Mouse (Mus musculus): ENCODE results near the gene Trp53tg5. TPM values are rescaled to one million over a fixed set of nuclear protein-coding genes. Genes with fewer than 3 reads are reported as not detected.

Gene Trp53tg5
- polyA plus RNA-seq, 2 experiments from 2014 or later: 0.37 TPM; not detected in 1

GRCm38 (mm10) chr2:164429881-164430615 lies 43.5 kb downstream of the Trp53tg5 start:
- ATAC-seq: no peak

- no peak for ATAC-seq
These were observed 45.1 kb downstream of the Trp53tg5 start for GRCm38 (mm10) chr2:164428451-164428850.

GRCm38 (mm10) chr2:164426952-164427351 lies 46.6 kb downstream of the Trp53tg5 start:
- ATAC-seq: no peak

- no peak for ATAC-seq
These were observed 47.4 kb downstream of the Trp53tg5 start for GRCm38 (mm10) chr2:164426121-164426520.

GRCm38 (mm10) chr2:164425401-164425800 lies 48.1 kb downstream of the Trp53tg5 start:
- ATAC-seq: no peak

GRCm38 (mm10) chr2:164424406-164424805 lies 49.1 kb downstream of the Trp53tg5 start:
- ATAC-seq: no peak

- no peak for ATAC-seq
These were observed 50.1 kb downstream of the Trp53tg5 start for GRCm38 (mm10) chr2:164423464-164423863.

- no peak for ATAC-seq
These were observed 50.7 kb downstream of the Trp53tg5 start for GRCm38 (mm10) chr2:164422675-164423393.

GRCm38 (mm10) chr2:164421979-164422378 lies 51.5 kb downstream of the Trp53tg5 start:
- no peak for ATAC-seq

- no peak for ATAC-seq
These were observed 52.2 kb downstream of the Trp53tg5 start for GRCm38 (mm10) chr2:164421306-164421705.

Other genes starting within 250 kb of the Trp53tg5 start
- not detected for gene Svs2, start 235.3 kb downstream of the Trp53tg5 start, polyA plus RNA-seq (2017; shearing (Covaris generic))
- gene Svs3b, start 217.1 kb downstream of the Trp53tg5 start, polyA plus RNA-seq (2017; shearing (Covaris generic)): not detected
- gene Svs4, start 195.3 kb downstream of the Trp53tg5 start, polyA plus RNA-seq (2017; shearing (Covaris generic)): not detected
- not detected for gene Svs3a, start 184.5 kb downstream of the Trp53tg5 start, polyA plus RNA-seq (2017; shearing (Covaris generic))
- not detected for gene Svs6, start 157.0 kb downstream of the Trp53tg5 start, polyA plus RNA-seq (2017; shearing (Covaris generic))
- not detected for gene Svs5, start 141.0 kb downstream of the Trp53tg5 start, polyA plus RNA-seq (2017; shearing (Covaris generic))
- 1 to 10 TPM; 3.4 to 4.2 TPM for gene Slpi, start 84.6 kb downstream of the Trp53tg5 start, polyA plus RNA-seq (2017; shearing (Covaris generic))
- not detected for gene Rbpjl, start 70.6 kb downstream of the Trp53tg5 start, polyA plus RNA-seq (2017; shearing (Covaris generic))
- under 1 TPM in 1 of 2 experiments, not detected in 1; 0.32 TPM for gene Matn4, start 68.6 kb downstream of the Trp53tg5 start, polyA plus RNA-seq (2017; shearing (Covaris generic))
- gene Sdc4, start 29.8 kb downstream of the Trp53tg5 start, polyA plus RNA-seq (2017; shearing (Covaris generic)): 10 to 100 TPM; 13.8 to 23.7 TPM
- 10 to 100 TPM; 29.7 to 33.4 TPM for gene Sys1, start 16.8 kb downstream of the Trp53tg5 start, polyA plus RNA-seq (2017; shearing (Covaris generic))
- 1 to 10 TPM in 1 of 2 experiments, not detected in 1; 3.7 TPM for gene Gm20458, start 12.8 kb downstream of the Trp53tg5 start, polyA plus RNA-seq (2017; shearing (Covaris generic))
- gene Dbndd2, start 12.4 kb upstream of the Trp53tg5 start, polyA plus RNA-seq (2017; shearing (Covaris generic)): 1 to 10 TPM; 2.1 to 6.8 TPM
- gene Pigt, start 23.8 kb upstream of the Trp53tg5 start, polyA plus RNA-seq (2017; shearing (Covaris generic)): 10 to 100 TPM; 19.6 to 47.7 TPM
- gene Wfdc2, start 88.7 kb upstream of the Trp53tg5 start, polyA plus RNA-seq (2017; shearing (Covaris generic)): not detected
- gene Spint3, start 99.7 kb upstream of the Trp53tg5 start, polyA plus RNA-seq (2017; shearing (Covaris generic)): not detected
- gene Wfdc6a, start 111.7 kb upstream of the Trp53tg5 start, polyA plus RNA-seq (2017; shearing (Covaris generic)): not detected
- not detected for gene Eppin, start 119.9 kb upstream of the Trp53tg5 start, polyA plus RNA-seq (2017; shearing (Covaris generic))
- gene Wfdc6b, start 139.8 kb upstream of the Trp53tg5 start, polyA plus RNA-seq (2017; shearing (Covaris generic)): not detected
- gene Wfdc8, start 139.9 kb upstream of the Trp53tg5 start, polyA plus RNA-seq (2017; shearing (Covaris generic)): not detected
- not detected for gene Wfdc16, start 165.1 kb upstream of the Trp53tg5 start, polyA plus RNA-seq (2017; shearing (Covaris generic))
- gene Wfdc10, start 182.3 kb upstream of the Trp53tg5 start, polyA plus RNA-seq (2017; shearing (Covaris generic)): not detected
- not detected for gene Wfdc9, start 182.9 kb upstream of the Trp53tg5 start, polyA plus RNA-seq (2017; shearing (Covaris generic))
- not detected for gene Wfdc11, start 200.4 kb upstream of the Trp53tg5 start, polyA plus RNA-seq (2017; shearing (Covaris generic))
- not detected for gene Wfdc13, start 211.4 kb upstream of the Trp53tg5 start, polyA plus RNA-seq (2017; shearing (Covaris generic))
- gene Spint4, start 224.8 kb upstream of the Trp53tg5 start, polyA plus RNA-seq (2017; shearing (Covaris generic)): not detected
- gene Spint5, start 241.6 kb upstream of the Trp53tg5 start, polyA plus RNA-seq (2017; shearing (Covaris generic)): not detected

Data from activated CD4-positive, CD25-positive, alpha-beta regulatory T cell, adult 4 months (primary cell).